Mouse (Mus musculus): ENCODE measurements around the gene Traf3.

Traf3 gene

GRCm38 (mm10) chr12:111267673-111268325 lies 101.6 kb downstream of the Traf3 start:
- no peak for DNase-seq

DNA sequence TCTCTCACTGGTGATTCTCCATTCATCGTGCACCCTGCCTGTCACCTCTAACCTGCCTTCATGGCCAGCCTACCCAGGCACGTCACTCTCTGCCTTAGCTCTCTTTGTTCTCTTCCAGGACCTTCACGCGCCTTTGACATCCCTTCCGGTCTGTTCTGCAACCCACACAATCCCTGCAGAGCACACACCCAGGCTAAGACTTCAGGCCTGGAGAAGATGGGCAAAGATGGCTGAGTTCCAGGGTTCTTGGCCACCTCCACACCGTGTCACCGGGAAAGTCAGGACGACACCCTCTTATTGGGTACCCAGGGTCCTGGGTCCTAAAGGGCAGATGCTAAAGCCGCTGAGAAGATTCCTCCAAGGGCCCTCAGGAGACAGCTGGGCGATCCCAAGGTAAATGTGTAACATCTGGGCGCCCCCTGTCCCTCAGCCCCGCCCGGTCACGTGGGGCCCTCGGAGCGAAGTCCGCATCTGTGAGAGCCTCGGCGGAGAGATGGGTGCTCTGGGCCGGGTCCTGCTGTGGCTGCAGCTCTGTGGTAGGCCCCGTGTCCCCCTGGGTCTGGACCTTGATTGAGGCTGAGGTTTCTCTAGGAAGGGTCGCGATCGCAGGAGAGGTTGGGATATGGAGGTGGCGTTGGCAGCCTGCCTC lies 104.6 kb downstream of the Traf3 start, which contains the start of gene Amn:
Gene Amn (plus strand): TSS at position 467 of the 649 bp plus-strand sequence.
- DNase-seq = no peak

GRCm38 (mm10) chr12:111271406-111271805 lies 105.2 kb downstream of the Traf3 start:
- DNase-seq = no peak

DNA sequence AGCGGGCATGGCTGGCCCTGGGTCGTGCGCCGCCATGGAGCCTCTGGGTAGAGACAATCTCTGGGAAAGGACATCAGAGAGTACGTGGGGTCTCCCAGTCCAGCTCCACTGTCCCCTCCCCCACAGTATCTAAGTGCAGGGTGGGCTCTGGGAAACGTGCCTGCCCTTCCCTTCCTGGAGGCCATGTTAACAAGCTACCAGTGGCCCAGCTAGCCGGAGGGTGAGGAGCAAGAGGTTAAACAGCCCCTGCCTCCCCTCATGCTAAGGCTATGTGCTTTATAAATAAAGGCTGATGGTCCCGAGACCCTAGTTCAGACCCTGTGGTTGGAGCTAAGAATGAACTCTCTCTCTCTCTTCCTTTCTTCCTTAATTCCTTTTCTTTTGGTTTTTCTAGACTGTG lies 105.8 kb downstream of the Traf3 start:
- DNase-seq = no peak

DNA sequence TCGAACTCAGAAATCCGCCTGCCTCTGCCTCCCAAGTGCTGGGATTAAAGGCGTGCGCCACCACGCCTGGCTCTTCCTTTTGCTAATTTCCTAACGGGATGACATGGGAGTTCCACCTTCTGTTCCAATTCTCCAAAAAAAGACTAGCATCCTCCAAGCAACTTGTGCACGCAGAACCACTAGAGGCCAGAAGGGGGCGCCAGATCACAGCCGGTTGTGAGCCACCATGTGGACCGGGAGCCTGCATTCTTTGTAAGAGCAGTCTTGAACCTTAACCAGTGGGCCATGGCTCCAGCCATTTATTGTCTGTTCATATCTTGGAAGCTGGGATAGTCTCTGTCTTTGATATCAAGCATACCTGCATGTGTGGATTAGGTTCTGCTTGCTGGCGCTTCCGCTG lies 106.2 kb downstream of the Traf3 start:
- DNase-seq = peak; percentile 86

GRCm38 (mm10) chr12:111274006-111274405 lies 107.8 kb downstream of the Traf3 start:
- DNase-seq = no peak

DNA sequence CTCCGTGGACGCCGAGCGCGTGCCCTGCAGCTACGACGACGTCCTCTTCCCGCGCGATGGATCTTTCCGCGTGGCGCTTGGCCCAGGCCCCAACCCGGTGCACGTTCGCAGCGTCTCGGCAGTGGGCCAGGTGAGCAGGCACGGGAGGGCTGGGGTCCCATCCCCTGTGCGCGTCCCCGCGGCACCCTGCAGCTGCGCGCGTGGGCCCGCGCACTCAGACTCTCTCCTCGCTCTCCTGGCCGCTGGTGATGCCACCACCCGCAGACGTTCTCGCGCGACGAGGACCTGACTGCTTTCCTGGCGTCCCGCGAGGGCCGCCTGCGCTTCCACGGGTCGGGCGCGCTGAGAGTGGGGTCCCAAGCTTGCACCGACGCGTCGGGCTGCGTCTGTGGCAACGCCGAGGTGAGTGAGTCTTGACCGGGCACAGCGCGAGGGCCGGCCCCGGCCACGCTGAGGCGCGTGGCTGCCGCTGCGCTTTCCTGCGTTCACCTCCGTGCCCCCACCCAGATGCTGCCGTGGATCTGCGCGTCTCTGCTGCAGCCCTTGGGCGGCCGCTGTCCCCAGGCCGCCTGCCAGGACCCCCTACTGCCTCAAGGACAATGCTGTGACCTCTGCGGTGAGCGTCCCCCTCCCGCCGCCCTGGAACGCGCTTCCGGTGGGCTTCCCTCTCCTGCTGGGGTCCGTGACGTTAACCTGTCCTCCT lies 108.4 kb downstream of the Traf3 start:
- no peak for DNase-seq

DNA sequence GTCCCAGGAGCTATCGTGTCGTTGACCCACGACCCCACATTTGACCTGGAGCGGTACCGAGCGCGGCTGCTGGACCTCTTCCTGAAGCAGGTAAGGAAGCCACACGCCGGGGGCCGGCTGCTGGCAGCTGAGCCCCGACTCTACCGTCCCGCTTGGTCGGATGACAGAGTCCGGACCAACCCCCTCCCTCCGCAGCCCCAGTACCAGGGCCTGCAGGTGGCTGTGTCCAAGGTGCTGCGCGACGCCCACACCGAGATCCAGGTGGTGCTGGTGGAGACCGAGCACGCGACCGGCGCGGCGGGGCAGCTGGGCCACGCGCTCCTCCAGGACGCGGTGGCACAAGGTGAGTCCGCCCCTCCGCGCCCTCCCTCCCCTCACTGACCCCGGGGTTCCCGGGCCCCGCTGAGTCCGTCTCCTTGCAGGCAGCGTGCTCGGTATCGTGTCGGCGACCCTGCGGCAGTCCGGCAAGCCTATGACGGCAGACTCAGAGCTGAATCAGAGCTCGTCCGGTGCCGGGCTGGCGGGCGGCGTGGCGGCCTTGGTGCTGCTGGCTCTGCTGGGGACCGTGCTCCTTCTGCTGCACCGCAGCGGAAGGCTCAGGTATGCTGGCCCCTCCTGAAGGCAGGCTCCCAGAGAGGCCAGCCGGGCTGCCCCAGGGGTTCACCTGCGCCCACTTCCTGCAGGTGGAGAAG lies 109.1 kb downstream of the Traf3 start:
- DNase-seq = no peak

- DNase-seq = no peak
Measured at GRCm38 (mm10) chr12:111276371-111276770, 110.2 kb downstream of the Traf3 start.

GRCm38 (mm10) chr12:111283573-111283972 lies 117.4 kb downstream of the Traf3 start:
- no peak for DNase-seq

DNA sequence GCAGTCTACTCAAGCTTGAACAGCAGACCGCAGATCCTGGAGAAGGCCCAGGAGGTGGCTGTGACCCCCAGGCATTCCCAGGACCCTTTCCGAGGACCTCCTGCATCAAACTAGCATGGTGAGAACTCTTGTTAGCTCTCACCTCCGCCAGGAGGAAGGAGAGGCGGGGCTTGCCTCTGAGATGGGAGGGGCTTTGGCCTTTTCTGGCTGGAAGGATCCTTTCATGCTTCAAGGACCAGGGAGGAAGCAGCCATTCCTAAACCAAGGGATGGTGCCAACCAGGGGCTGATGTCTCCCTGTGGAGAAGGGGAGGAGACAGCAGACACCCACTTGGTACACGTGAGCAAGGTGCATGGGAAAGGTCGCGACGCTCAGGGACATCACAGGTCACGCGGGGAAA lies 118.4 kb downstream of the Traf3 start:
- no peak for DNase-seq

- no peak for DNase-seq
Measured at GRCm38 (mm10) chr12:111293025-111293424, 126.9 kb downstream of the Traf3 start.

DNA sequence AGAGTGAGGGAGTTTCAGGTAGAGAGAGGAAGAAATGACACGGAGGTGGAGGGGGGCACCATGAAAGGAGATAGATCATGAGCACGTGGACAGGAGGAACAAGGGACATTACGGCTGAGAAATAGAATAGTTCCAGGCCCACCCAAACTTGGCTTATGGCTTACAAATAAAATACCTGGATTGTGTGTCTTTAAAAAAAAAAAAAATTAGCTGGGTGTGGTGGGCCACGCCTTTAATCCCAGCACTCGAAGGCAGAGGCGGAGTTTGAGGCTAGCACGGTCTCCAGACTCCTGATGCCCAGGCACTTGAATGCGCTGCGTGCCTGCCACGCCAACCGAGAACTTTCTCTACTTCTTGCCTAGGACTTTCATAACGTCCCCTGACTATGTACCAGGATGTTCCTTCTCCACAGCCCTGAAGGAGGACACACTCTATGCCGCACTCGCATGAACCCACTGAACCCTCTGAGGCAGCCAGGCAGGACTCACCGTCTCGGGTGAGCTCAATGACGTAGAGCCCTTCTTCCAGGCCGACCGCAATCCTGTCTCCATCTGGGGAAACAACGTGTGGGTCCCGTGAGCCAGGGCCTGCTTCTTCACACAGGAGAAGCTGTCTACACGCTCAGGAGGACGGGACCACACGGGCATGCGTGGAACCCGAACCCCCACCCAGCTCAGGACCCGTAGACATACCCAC lies 135.3 kb downstream of the Traf3 start:
- DNase-seq = no peak

DNA sequence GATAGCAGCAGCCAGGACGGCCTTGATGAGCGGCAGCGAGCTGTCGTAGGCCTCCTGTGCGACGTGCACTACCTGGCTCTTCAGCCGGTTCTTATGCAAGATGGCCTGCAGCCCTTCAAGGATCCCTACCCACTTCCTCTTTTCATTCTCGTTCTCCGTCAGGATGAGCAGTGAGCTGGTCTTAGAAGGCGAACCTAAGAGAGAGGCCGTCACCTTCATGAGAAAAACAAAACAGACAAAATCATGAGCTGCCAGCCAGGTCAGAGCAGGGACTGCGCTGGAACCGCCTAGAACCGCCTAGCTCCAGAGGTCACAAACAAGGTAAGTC lies 135.8 kb downstream of the Traf3 start:
- DNase-seq = no peak

DNA sequence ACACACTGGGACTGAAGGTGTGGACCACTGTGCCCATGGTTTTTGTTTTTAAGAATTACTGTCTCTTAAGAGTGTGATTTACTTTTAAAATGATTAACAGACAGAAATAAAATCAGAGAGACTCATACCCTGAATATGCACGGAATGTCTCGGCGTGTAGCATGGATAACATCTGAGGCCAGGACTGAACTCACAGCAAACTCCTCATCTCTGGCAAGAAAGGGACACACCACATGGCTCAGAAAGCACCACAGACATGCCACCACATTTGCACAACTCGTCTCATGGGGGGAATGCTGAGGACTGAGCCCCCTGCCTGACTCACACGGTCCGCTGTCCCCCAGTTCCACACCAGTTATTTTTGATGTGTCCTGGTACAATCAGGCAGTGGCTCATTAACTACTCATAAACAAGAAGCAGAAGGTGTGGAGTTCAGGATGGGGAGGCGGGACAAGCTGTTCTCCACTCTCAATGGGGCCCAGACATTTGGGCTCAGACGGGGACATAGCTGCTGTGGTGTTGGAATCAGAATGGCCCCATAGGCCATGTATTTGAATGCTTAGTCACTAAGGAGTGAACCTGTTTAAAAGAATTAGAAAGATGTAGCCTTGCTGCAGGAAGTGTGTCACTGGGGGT lies 137.7 kb downstream of the Traf3 start:
- no peak for DNase-seq

- DNase-seq = no peak
Measured at GRCm38 (mm10) chr12:111306821-111307220, 140.7 kb downstream of the Traf3 start.

- no peak for DNase-seq
Measured at GRCm38 (mm10) chr12:111309256-111309655, 143.1 kb downstream of the Traf3 start.

- no peak for DNase-seq
Measured at GRCm38 (mm10) chr12:111309931-111310330, 143.8 kb downstream of the Traf3 start.

GRCm38 (mm10) chr12:111311775-111312174 lies 145.6 kb downstream of the Traf3 start:
- no peak for DNase-seq

DNA sequence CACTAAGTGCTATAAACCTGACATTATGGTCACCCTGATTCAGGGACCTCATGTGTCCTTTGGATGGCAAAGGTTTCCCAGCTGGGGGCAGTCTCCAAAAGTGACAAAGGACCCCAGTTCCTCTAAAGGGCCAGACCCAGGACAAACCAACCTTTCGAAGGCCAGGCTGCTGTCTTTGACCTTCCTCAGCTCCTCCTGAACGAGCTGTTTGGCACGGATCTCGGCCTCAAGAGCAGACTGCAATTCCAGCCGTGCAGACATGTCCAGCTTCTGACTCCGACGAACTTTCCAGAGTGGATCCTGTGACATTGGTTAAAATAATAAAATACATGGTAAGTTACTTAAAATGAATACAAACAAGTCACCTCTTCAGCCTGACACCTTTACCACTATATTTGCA lies 148.1 kb downstream of the Traf3 start:
- DNase-seq = no peak
